Mouse (Mus musculus) left cerebral cortex, adult 18-20 months (tissue): ENCODE measurements around the gene Fras1. TPM values are rescaled to one million over a fixed set of nuclear protein-coding genes. Genes with fewer than 3 reads are reported as not detected.

Source experiments
- total RNA-seq, 2 experiments: library from RNA; stranded (reverse); gene quantifications; 2 replicates each; pipeline ENCODE4 v1.2.3; 2021

The Fras1 gene
- total RNA-seq, 2 experiments from 2014 or later = 20.1 to 23.3 TPM

Other genes starting within 250 kb of the Fras1 start
- 10 to 100 TPM; 66.8 to 69.1 TPM for gene Cnot6l, start 209.8 kb upstream of the Fras1 start, total RNA-seq
- gene Mrpl1, start 164.5 kb upstream of the Fras1 start, total RNA-seq = 10 to 100 TPM; 14.4 TPM